Mouse (Mus musculus) WW6 (cell line): Measurements from ENCODE around the gene Pwwp2b.

Experiments used
- DNase-seq: peaks from one replicate; pipeline ENCODE4 v3.0.0-alpha.2; 2013; ENCODE audit warnings: low read depth, low spot score

The Pwwp2b gene

GRCm38 (mm10) chr7:139298446-139298845 lies 50.2 kb downstream of the Pwwp2b start:
- DNase-seq, result no peak

DNA sequence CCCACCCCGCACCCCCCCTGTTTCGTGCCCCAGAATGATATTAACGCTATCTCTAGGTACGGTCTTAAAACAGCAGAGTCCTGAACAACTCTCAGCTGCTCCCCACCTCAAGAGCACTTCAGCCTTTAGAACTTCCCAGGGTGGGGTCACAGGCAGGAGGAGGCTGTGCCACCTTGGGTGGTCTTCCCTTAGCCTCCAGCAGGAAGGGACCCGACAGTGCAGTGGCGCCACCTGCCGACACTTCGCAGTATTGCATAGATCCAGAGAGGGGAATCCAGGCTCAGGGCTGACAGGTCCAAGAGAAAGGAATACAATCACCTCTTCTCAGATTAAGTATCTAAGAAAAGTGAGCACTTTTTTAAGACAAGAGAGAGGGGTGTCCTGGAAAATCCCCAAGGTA lies 51.1 kb downstream of the Pwwp2b start:
- peak; percentile 58 for DNase-seq

DNA sequence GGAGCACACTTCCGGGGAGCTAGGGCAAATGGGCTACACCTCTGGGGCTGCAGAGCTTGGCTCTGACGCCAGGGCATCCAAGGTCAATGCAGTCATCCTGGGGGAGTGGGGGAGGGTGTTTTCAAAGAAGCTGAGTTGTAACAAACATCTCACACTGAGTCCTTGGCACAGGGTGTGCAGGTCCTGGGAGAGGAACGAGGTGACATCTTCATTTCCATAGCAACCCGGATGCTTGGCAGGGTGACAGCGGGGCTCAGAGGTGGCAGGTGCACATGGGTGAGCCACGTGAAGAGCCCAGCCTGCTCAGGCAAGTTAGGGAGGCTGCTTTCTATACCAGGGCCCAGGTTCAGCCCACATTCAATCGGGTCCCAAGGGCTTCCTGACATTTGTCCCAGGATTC lies 52.1 kb downstream of the Pwwp2b start:
- DNase-seq, result no peak

GRCm38 (mm10) chr7:139301505-139301904 lies 53.2 kb downstream of the Pwwp2b start:
- DNase-seq, result no peak

- no peak for DNase-seq
Observed at GRCm38 (mm10) chr7:139302314-139302713, 54.0 kb downstream of the Pwwp2b start.

DNA sequence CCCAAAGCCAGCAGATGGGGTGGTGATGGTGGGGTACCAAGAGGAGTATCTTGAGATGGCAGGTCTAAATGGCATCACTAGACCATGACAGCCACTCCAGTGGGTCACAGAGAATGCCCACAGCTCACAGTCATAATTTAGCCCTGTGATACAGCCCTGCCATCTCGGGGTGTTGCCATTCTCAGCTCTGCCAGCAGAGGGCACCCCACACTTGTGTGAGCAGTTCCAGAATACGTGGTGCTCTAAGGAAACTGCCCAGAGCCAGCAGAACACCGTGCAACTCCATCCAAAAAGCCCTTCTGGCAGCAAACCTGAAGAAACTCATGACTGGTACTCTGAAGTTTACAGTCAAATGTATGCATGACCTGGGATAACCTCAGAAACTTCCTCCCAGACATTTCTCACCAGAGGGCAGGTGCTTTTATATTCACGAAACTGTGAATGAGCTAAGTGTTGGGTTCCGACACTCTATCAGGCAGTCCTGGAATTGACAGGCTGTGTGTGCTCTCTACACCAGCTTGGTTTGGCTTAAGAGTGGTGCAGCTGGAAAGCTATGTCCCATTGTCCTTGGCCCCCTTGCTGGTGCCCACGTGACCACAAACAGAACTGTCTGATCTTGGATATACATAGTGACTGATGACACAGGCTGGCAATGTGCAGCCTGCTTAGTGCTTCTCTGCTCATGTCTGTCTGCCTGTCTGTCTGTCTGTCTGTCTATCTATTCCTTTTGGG lies 55.2 kb downstream of the Pwwp2b start:
- DNase-seq, result peak; percentile 45

GRCm38 (mm10) chr7:139304322-139304721 lies 56.0 kb downstream of the Pwwp2b start:
- DNase-seq, result no peak

GRCm38 (mm10) chr7:139307056-139307455 lies 58.8 kb downstream of the Pwwp2b start:
- DNase-seq, result no peak

DNA sequence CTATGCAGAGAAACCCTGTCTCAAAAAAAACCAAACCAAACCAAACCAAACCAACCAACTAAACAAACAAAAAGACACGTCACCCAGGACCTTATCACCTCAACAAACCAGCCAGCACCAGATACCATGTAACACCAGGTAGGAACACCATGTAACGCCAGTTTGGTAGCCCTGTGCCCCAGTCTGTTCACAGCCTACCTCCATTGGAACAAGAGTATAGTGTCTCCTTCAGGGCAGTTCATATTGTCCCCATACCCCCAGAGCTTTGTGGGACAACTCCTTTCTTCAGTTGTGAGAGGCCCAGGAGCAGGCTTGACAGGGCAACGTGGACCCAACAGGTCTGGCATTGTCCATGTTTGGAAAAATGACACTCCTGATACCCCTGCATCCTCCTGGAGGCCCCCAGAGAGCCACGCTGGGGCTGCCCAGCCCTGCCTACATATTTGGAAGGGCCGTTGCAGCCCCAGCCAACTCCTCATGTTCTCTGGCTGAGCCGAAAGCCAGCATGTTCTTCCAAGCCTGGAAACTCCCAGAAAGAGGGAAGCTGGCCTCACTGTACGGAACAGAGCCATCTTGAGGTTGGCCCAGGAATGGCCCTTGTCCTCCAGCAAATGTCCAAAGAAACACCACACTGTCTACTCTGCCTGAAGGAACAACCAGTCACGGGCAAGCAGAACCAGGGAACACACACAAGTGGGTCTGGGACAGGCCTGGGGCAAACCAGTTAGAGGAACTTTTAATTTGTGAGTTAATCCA lies 60.0 kb downstream of the Pwwp2b start:
- DNase-seq, result no peak

DNA sequence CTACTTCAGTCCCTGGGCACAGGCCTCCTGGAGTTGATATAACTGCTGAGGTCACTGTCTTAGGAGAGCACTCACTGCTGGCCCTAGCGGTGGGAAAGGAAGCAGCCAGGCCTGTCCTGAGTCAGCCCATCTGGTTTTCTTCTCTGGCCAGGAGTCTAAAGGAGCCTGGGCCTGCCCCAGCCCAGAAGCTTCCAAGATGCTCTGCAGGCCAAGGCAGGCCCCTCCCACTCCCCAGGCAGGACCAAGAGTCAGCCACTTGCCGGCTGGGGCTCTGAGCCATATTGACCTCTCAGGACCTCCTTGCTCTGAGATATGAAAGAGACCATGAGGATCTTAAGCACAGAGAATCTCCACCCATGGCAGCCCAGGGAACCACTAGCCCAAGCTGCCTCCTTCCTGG lies 60.8 kb downstream of the Pwwp2b start:
- DNase-seq, result no peak

GRCm38 (mm10) chr7:139310487-139310951 lies 62.2 kb downstream of the Pwwp2b start:
- DNase-seq, result no peak

DNA sequence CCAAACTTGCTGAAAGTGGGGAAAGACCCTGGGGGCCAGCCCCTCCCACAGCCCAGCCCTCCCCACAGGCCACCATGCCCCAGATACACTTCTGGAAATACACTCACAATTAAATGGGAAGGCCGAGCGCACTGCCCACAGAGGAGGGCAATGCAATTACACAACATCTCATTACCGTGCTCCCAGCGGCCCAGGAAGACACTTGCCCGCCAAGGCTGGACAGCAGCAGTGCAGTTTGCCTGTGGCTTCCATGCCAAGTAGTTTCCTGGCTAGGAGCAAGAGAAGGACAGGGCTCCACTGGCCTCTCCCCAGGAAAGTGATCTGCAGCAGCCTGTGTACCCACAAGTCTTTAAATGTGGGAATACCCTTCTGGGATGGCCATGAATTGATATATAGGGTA lies 64.4 kb downstream of the Pwwp2b start:
- DNase-seq, result no peak

DNA sequence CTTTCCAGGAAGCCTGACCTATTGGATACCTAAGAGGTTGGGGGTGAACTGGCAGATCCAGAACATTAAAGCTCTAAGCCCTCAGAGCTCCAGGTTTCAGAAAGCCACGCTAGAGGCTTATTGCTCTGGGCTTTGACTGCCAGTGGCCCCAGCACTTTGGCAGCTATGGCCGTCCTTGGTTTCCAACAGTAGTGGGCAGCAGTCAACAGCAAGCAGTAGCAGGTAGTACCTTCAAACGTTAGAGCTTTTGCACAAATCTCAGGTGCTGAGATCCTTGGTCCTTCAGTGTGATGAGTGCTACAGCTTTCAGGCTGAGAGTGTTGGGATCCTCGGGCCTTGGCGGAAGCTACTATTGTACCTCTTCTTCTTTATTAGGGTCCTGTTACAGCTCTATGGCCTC lies 65.1 kb downstream of the Pwwp2b start:
- DNase-seq, result no peak

GRCm38 (mm10) chr7:139314716-139315115 lies 66.4 kb downstream of the Pwwp2b start:
- no peak for DNase-seq

GRCm38 (mm10) chr7:139319006-139319411 lies 70.7 kb downstream of the Pwwp2b start:
- DNase-seq, result no peak
